Mouse (Mus musculus) gastrocnemius, adult 2 months (tissue): ENCODE measurements around the gene Shroom3. TPM values are rescaled to one million over a fixed set of nuclear protein-coding genes. Genes with fewer than 3 reads are reported as not detected.
A peak's percentile ranks its signal among the peaks of the same experiment; 100 is the strongest.

Experiments used
- DNase-seq: peaks from one replicate; pipeline ENCODE4 v3.0.0; 2022
- H3K27ac ChIP-seq: fragments of 200-600 bp; 2 replicates; pipeline ENCODE4 v1.8.1; 2022; ENCODE audit warnings: mild to moderate bottlenecking
- H3K4me3 ChIP-seq: fragments of 200-600 bp; 2 replicates; pipeline ENCODE4 v1.8.1; 2022; ENCODE audit warnings: mild to moderate bottlenecking, moderate library complexity
- CTCF ChIP-seq: fragments of 200-600 bp; IDR thresholded peaks from 2 replicates; pipeline ENCODE4 v1.8.1; 2022; ENCODE audit warnings: antibody characterized with exemption, mild to moderate bottlenecking, moderate library complexity
- intact Hi-C: fragments of 180-260 bp; cut with DNase I; formaldehyde crosslinking; loops from one replicate; pipeline ENCODE4 v1.15.1; 2025
- total RNA-seq, 2 experiments: library from RNA; stranded (reverse); gene quantifications; 2 replicates each; pipeline ENCODE4 v1.2.3; 2021

The Shroom3 gene
- total RNA-seq, 2 experiments from 2014 or later, result 0.53 to 1.2 TPM

DNA sequence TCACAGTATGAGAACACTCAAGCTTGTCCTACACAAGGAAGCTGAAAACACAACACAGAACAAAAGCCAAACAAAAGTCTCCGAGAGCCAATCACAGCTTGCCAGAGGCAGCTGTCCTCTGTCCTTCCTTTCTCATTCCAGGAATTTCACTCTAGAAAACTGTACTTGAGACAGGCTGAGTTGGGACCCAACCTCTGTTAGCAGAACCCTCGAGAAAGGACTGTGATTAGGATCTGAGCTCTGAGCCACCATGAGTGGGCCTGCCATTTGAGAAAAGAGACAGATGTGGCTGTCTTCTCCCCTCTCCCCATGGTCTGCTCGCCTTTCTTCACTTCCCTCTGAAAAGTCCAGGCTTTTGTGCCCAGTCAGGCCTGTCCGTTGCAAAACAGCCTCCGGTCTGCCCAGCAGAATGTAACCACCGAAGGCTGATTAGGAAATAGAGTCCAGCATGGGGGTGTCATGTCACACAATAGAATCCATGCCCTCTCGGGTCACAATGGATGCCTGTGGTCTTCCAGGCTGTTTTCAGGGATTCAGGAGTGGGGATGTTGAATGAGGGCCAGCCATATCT is 24.8 kb downstream of the Shroom3 start:
- TF ChIP-seq CTCF, result no peak
- H3K4me3 ChIP-seq, result no peak overlapping the region
- no peak for DNase-seq
- intact Hi-C loops, result no loop called here
- H3K27ac ChIP-seq, result no peak overlapping the region

GRCm38 (mm10) chr5:92710779-92711178 is 27.5 kb downstream of the Shroom3 start:
- H3K4me3 ChIP-seq, result no peak overlapping the region
- intact Hi-C loops, result no loop called here
- TF ChIP-seq CTCF, result no peak
- no peak overlapping the region for H3K27ac ChIP-seq
- no peak for DNase-seq

- Histone ChIP-seq H3K27ac (no peak overlapping the region), H3K4me3 (no peak overlapping the region)
- intact Hi-C loops, result no loop called here
- no peak for TF ChIP-seq CTCF
- no peak for DNase-seq
These were observed 28.5 kb downstream of the Shroom3 start for GRCm38 (mm10) chr5:92711666-92712290.

DNA sequence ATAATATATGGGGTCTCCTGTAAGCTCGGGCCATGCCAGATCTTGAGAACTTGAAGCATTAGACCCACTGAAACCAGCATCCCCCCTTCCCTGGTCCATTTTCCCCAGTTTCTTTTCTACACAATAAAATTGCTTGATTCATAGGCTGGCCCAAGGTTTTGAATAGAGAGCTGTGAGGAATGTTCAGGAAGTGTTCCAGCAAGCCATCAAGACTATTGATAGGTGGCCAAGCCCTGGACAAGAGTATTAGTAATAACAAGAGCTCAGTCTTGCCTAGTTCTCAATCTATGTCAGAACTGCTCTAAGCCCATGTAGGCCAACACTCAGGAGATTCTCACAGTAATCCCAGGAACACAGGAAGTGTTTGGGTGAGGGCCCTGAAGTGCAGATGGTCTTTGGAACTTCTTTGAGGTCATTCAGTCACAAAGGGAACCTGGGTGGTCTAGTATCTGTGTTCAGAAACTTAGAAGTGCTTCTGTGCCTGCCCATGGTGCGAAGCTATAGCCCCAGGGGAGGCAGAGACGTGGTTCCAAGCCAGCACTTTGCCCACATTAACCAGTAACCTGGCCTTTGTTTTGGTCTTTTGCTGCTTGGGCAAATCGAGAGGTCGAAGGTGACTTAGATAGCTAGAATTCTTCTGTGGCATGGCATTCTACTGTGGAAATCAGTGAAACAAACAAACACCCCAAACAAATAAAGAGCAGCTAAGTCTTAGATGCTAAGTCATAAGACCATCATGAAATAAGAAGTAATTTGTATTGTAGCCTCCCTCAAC is 29.6 kb downstream of the Shroom3 start:
- no peak for DNase-seq
- no peak overlapping the region for H3K27ac ChIP-seq
- intact Hi-C loops, result no loop called here
- TF ChIP-seq CTCF, result no peak
- no peak overlapping the region for H3K4me3 ChIP-seq

DNA sequence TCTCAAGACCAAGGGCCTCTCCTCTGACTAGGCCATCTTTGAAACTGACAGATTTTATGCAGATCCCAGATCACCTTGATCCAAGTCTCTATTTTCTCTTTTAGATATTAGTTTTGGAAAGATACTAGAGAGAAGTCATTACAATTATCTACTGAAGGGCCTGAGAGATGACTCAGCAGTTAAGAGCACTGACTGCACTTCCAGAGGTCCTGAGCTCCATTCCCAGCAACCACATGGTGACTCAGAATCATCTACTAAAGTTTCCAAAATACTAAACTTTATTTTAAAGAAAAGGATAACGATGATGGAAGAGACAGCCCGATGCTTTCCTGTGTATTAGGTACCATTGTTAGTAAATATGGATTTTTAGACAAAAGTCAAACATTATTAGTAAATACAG is 31.7 kb downstream of the Shroom3 start:
- intact Hi-C loops, result no loop called here
- DNase-seq, result no peak
- Histone ChIP-seq H3K4me3 (no peak overlapping the region), H3K27ac (no peak overlapping the region)
- no peak for TF ChIP-seq CTCF

DNA sequence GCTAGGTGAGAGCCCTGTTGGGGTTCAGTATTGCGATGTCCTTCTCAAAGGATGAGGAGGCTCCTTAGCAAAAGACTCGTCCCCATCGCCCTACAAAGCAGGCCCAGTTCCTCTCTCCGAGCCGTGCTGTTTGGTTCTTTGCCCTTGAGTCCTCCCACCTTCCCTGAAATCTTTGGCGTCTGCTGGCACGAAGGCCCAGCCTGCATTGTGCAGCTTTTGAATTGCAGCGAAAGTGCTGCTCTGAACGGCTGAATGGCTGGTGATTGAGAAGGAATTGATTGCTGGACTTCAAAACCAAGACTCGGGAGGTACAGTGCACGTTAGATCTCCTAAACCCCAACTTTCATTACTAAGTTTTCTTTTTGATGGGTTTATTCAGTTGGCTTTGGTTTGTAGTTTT is 32.1 kb downstream of the Shroom3 start:
- TF ChIP-seq CTCF, result no peak
- no peak for DNase-seq
- Histone ChIP-seq H3K4me3 (no peak overlapping the region), H3K27ac (no peak overlapping the region)
- intact Hi-C loops, result no loop called here

- intact Hi-C loops, result no loop called here
- DNase-seq, result no peak
- Histone ChIP-seq H3K4me3 (no peak overlapping the region), H3K27ac (no peak overlapping the region)
- no peak for TF ChIP-seq CTCF
These were observed 32.7 kb downstream of the Shroom3 start for GRCm38 (mm10) chr5:92715890-92716289.

GRCm38 (mm10) chr5:92717666-92718360 is 34.6 kb downstream of the Shroom3 start:
- intact Hi-C loops, result no loop called here
- DNase-seq, result no peak
- no peak overlapping the region for H3K4me3 ChIP-seq
- no peak for TF ChIP-seq CTCF
- no peak overlapping the region for H3K27ac ChIP-seq

- no peak for DNase-seq
- intact Hi-C loops, result no loop called here
- no peak for TF ChIP-seq CTCF
- no peak overlapping the region for H3K27ac ChIP-seq
- no peak overlapping the region for H3K4me3 ChIP-seq
These were observed 35.6 kb downstream of the Shroom3 start for GRCm38 (mm10) chr5:92718856-92719255.

- no peak for DNase-seq
- Histone ChIP-seq H3K27ac (no peak overlapping the region), H3K4me3 (no peak overlapping the region)
- intact Hi-C loops, result no loop called here
- no peak for TF ChIP-seq CTCF
These were observed 38.4 kb downstream of the Shroom3 start for GRCm38 (mm10) chr5:92721610-92722009.

- no peak overlapping the region for H3K27ac ChIP-seq
- peak; percentile 40 for DNase-seq
- intact Hi-C loops, result loop anchor here (2.0 to 5.0 kb wide), 4 partner anchors 47 to 596 kb away; no protein-coding TSS in a partner anchor
- H3K4me3 ChIP-seq, result no peak overlapping the region
- peak; percentile 80 for TF ChIP-seq CTCF
These were observed 42.7 kb downstream of the Shroom3 start for GRCm38 (mm10) chr5:92725935-92726334.

- H3K27ac ChIP-seq, result no peak overlapping the region
These were observed 45.1 kb downstream of the Shroom3 start for GRCm38 (mm10) chr5:92728252-92728828.

GRCm38 (mm10) chr5:92729221-92729620 is 46.0 kb downstream of the Shroom3 start:
- TF ChIP-seq CTCF, result no peak
- Histone ChIP-seq H3K4me3 (no peak overlapping the region), H3K27ac (no peak overlapping the region)
- DNase-seq, result no peak
- intact Hi-C loops, result loop anchor here (2.0 to 5.0 kb wide), 4 partner anchors 142 to 593 kb away; no protein-coding TSS in a partner anchor

More at GRCm38 (mm10) chr5:92728252-92728828, 45.1 kb downstream of the Shroom3 start:
- H3K4me3 ChIP-seq, result no peak overlapping the region
- TF ChIP-seq CTCF, result peak; percentile 83
- intact Hi-C loops, result loop anchor here (1.0 to 5.0 kb wide), 5 partner anchors 142 to 594 kb away; no protein-coding TSS in a partner anchor
- peak; percentile 34 for DNase-seq
